Mouse (Mus musculus): ENCODE results near the gene Efemp2.
A peak's percentile ranks its signal among the peaks of the same experiment; 100 is the strongest.

Gene Efemp2

DNA sequence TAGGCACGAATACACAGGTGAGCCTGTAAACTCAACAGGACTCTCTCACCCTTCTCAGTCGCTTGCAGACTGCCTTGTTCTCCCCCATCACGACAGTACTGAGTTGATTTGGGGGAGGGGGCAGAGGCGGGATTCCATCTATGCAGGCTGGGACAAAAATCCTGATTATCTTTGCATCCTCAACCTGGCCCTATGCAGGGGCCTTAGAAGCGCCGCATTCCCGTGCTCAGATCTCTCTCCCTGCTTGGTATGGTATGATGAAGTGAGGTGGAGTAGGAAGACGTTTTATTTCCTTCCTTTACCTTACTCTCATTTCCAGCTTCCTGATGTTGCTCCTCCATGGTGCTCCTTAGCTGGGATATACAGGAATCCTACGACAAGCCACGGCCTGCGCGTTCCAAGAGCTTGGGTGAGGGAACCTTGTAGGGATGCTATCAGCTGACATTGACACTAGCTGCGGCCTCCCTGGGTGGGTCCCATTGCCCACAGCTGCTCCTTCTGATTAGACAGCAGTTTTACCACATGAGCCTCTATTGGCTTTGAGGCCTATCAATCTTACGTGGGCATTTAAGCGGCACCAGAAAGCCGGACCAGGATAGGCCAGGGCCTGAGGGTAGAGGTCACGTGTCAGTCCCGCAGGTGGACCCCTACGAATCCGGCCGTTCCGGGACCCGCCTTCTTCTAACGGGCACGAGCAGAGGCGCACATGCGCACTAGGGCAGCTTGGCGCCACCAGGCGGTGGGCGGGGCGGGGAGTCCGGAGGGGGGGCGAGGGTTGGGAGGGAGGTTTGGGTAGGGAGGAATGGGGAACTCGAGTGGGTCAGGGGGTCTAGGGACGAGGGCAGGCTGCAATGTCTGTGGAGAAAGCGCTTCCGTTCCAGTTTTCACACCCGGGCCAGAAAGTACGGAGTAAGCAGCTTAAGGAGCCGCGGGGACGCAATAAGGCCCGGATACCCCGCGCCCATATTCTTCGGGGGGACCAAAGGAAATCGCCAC, 36.6 kb downstream of the Efemp2 start, which contains the start of gene Snx32:
Gene Snx32, minus strand, starts transcription at position 508 of the 996 bp plus-strand sequence.
- peak; percentile 93 to 96 for DNase-seq

- DNase-seq, result no peak
These were observed 37.4 kb downstream of the Efemp2 start for GRCm38 (mm10) chr19:5511074-5511632.

GRCm38 (mm10) chr19:5512091-5513004, 38.6 kb downstream of the Efemp2 start:
- peak; percentile 29 to 35 for DNase-seq

DNA sequence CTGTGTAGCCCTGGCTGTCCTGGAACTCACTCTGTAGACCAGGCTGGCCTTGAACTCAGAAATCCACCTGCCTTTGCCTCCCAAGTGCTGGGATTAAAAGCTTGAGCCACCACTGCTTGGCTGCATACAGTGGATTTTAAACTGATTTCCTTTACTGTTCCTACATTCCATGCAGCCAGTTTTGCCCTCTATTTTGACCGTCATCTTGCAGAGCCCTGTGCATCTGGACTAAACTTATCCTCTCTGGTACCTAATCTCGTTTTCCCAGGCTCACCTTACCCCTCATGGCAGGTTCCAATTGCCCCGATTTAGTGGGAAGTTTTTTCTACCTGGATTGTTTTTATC, 39.2 kb downstream of the Efemp2 start:
- no peak for DNase-seq

DNA sequence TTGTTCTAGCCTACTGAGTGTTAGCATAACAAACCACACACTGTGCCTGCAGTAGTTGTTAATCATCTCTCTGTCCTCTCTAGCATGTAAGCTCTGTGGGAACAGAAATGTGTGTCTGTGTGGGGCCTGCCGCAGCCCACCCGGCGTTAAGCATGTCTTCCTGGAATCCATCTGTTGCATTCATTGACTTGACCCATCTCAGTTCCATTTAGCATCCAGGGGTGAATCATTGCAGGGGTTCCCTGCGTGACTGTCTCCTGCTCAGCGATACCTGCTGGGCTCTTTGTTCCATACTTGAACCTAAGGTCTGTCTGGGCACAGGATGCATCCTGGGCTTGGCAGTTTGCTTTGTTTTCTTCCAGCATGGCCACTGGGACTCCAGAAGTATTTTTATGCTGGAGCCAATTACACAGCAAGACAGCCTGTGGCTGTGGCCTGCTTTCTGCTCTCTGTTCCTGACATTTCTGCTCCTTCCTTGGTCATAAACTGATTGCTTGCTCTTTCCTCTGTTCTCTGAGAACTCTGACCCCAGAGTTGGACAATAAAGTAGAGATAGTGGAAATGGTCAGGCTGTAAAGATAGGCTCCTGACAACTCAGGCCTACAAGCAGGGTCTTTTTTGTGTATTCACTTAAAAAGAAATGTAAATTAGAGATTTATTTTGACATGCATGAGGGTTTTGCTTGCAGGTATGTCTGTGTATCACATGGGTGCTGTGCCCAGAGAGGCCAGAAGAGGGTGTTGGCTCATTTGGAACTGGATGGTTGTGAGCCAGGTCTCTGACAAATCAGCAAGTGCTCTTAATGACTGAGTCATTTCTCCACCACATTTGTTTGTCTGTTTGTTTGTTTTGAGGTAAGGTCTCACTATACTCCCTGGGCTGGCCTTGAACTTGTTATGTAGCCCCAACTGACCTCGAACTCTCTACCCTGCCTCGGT, 42.4 kb downstream of the Efemp2 start:
- no peak for DNase-seq

DNA sequence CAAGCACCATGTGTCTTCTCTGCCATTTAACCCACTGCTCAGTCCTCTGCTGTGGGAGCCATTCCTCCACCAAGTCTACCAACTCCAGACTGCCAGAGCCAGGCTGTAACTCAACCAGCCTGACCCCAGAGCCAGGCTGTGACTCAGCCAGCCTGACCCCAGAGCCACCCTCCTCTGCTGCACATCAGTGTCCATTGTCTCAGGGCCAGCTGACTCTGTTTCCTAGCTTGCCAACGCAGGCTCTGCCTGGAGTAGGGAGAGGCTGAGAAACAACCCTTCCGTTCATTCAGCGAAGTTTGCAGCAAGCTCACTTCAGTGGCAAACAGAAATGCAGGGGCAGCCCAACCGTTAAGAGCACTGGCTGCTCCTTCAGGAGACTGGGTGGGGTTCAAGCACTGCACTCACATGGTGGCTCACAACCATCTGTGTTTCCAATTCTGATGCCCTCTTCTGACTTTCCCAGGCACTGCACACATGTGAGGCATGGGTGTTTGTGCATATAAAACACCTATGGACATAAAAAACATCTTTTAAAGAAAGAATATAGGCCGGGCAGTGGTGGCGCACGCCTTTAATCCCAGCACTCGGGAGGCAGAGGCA, 43.3 kb downstream of the Efemp2 start:
- no peak for DNase-seq

DNA sequence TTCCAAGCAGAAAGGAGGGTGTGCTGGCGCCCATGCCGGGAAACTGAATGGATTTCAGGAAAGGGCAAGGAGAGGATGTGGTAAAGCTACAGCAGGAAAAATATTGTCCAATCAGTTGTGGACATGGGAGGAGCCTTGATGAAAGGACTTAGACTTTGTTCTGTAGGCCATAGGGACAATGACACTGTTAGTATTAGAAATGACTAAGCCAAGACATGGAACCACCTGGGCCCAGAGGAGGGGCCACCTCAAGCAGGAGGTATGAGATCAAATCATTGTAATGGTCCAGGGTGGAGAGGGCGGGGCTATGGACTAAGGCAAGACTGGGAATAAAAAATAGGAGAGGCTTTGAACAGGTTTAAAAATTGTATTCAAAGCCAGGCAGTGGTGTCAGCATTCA, 45.0 kb downstream of the Efemp2 start:
- no peak for DNase-seq

GRCm38 (mm10) chr19:5525204-5525603, 51.5 kb downstream of the Efemp2 start:
- no peak for DNase-seq

DNA sequence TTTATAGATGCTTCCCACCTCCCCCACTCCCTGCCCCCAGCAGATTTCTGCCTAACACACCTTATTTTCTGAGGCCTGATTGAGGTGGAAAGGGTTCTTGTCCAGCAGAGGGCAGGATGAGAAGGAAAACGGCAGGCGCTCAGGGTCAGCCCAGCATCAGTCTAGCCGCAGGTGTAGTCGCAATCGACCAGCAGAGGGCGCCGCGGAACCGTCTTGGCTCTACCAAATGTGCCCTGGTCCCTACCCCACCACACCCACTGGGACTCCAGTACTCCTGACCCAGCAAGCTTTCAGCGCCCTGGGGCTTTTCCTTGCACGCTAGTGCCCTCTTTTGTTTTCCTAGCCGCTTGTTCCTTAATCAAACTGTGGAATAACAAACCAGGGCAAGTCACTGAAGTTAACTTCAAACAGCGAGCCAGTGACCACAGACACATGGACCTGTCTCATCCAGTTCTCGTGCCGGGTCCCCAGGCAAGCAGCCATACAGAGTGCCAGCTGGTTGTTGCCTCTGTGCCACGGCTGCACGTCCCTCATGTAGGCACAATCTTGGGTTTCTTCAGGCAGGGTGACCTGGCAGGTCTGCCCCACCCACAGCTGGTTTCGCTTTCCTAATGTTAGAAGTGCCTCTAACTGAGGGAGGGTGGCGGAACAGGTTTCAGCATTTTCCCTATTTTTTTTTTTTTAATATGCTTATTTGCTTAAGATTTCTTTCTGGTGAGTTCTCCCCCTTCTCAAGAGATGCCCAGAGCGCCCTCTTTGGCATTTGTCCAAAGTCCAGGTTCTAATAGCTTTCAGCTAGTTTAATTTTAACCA, 55.8 kb downstream of the Efemp2 start:
- peak; percentile 87 to 96 for DNase-seq

DNA sequence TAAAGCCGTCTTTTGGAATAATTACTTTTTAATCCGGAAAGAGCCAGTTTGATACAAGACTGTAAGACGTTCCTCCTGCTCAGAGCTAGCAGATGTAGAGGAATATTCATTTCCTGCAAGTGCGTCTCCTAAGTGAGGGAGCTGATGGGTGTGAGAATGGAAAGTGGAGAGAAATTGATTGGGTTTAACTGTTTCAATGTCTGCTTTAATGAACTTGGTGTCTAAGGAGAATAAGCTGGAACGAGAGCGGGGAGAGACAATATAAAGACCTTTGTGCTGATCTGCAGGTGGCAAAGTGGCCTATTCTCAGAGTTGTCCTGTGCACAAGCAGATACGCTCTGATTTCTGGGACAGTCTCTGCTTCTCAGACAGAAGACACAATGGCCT, 56.4 kb downstream of the Efemp2 start:
- no peak for DNase-seq

Data from spleen, adult 18-20 months (tissue).